Mouse (Mus musculus) retina, postnatal 7 days (tissue): Measurements from ENCODE around the gene Srrd.

Source experiments
- DNase-seq: peaks from one replicate; pipeline ENCODE4 v3.0.0-alpha.2; 2012; ENCODE audit warnings: low read depth, low spot score

Srrd gene

DNA sequence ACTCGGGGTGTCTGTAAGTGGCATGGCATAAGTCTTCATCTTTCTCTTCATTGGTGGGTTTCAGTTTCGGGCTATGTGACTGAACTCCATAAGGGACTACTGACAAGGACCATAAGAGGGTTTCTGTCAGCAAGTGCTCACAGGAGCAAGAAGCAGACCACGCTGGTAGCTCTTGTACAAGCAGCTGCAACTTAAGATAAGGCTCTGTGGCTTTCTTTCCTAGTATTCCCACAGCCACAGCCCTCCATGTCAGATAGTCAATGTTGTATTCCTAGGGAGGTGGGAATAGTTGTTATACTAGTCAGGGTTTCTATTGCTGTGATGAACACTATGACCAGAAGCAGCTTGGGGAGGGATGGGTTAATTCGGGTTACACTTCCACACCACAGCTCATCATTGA lies 16.7 kb upstream of the Srrd start:
- no peak for DNase-seq

DNA sequence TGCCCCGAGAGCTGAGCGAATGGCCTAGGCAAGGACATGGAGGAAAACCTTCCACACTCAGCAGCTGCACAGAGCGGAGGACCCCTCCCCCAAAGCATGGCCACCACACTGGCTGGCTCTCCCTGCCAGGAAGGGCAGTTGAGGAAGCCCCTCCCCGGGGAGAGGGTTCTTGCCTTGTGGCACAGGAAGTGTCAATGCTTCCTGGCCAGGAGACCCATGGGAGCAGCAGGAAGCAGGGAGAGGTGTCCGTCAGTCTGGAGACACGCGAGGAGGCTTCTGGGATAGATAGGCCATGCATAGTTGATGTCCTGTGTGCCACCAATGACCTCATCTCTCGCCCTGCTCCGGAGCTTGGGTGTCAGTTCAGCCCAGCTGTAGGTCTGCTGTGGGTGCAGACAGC lies 13.5 kb upstream of the Srrd start:
- no peak for DNase-seq

DNA sequence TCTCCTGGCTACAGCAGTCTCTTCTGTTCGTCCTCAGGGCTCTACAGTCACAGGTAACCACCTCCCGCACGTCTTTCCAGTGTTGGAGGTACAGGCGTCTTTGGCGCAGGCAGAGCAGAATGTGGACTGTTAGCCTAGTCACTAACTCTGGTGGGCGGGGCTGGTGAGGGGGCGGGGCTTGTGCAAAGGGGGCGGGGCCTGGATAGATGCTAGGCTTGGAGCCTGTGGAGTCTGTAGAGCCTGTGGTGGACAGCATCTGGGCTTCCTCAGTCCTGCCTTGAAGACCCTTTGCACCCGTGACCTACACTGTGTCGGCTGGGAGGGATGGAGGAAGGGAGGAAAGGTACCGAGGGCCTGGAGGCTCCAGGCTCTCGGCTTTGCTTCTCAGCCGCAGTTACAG lies 13.1 kb upstream of the Srrd start, which contains the start of gene Gm6583:
Gm6583 (minus strand) TSS at position 124 of the 400 bp plus-strand sequence.
- DNase-seq: no peak

DNA sequence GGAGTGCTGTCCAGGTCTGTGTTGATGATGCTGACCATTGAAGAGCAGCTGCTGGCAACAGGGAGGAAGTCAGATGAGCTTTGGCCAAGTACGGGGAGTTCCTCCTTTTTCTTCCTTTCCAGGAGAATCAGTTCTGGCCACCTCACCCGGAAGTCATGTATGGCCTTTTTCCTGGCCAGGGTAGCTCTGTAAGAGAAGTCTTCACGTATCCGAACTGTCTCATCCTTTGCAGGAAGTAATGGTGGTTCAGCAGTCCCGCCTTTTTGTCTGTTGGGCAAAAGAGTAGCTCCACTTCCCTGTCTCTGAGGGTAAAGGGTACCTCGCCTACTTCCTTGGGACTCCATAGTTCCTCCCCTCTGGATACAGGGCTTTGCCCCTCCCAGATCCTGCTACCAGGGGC lies 12.7 kb upstream of the Srrd start:
- DNase-seq: no peak

DNA sequence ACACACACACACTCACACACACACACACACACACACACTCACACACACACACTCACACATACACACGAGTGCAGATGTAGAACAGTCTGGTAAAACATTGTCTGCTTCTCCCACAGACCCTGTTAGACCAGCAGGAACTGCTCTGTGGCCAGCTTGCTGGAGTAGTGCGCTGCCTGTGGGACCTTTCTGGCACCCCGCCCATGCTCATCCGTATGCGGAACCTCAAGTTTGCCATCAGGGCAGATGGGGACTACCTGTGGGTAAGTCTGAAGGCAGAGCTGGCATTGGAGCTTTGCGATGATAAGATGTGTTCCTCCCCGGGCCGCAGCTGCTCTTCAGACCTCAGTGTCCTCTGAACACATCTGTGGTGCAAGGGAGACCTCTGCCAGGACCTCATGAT lies 6.3 kb upstream of the Srrd start:
- no peak for DNase-seq

DNA sequence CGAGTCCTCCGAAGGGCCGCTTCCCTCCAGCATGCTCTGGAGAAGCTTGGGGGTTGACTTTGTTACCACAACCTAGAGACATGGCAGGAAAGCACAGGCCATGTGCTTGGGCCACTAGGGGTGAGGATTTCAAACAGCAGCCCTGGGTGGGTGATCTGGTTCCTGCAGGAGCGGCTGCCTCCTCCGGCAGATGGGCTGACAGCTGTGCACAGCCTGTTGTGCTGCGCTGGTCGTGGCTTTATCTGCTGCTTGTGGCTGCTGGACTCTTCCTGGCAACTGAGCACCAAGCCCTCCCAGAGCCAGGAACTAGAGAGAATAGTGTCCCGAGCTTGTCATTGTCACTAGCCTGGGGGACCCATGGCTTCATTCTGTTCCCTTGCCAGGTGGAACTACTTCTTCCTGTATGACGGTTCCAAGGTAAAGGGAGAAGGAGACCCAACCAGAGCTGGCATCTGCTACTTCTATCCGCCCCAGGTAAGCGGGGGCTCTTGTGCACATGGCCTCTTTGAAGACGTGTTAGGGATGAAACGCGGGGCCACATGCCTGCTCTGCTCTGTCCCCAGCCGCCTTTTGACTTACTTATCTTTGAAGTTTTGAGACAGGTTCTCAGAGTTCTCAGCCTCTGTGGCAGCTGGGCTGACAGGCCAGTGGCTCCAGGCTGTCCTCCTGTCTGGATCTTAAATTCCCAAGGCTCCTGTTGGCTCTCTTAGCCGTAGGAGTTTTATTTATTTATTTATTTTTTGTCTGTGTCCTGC lies 3.5 kb upstream of the Srrd start:
- no peak for DNase-seq

DNA sequence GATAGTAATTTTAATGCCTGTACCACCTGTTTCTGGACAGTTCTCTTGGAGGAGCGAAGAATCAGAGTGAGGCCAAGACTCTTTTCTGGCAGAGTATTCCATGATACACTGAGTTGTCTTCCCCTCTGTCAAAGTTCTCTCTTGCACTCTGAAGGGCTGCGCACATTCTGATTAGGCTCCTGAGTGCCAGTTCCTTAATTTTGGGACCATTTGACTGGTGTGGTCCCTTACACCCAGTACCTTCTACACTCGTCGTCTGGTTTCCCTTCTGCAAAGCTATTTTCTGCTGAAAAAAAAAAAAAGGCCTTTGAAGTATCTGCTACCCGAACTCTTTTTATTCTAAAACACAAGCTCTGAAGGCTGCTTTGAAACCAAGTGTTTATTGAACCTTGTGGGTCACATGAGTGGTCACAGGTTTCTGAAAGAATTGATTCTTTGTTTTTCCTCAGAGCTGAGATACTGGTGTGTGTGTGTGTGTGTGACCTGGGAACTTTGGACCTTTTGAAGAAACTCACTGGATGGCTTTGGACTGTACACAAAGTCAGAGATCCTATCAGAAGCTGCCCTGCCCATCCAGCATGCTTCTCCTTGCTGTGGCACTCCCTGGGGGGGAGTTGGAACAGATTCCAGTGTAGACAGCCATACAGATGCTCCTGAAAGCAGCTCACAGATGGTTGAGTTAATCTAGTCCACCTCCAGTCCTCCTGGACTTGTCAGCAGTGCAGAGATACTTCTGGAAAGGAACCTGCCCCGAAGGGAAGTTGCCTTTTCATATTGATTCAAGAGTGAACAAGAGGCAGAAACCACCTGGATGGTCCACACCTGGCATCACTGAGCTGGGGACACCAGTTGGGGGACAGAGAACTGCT lies 1.5 kb upstream of the Srrd start:
- no peak for DNase-seq

DNA sequence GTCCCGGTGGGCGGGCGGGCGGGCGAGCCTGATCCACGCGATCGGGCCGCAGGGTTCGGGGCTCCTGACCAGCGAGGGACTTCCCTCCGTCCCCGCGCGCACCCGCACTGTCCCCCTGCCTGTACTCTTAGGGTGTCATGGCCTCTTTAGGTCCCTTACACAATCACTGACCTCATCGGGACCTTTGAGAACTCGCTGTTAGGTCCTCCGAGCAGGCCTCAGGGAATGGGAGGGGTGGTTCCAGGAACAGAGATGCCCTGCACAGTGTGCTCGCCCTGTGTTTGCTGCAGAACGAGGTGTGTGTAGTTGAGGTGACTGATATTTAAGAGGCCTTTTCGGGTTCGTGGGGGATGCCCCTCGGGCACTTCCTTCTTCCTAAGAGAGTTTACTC lies 360 bp upstream of the Srrd start:
- DNase-seq: no peak

DNA sequence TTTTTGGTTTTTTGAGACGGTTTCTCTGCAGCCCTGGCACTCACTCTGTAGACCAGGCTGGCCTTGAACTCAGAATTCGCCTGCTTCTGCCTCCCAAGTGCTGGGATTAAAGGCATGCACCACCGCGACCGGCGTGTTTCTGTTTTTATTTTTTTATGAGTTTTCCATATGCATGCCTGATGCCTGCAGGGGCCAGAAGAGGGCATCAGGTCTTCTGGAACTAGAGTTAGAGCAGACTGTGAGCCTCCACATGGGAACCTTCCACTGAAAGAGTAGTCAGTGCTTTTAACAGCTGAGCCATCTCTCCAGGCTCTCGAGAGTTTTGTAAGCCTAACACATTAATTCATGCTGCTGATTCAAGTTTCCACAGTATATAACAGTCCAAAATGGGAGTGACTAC lies 3.6 kb downstream of the Srrd start:
- no peak for DNase-seq

DNA sequence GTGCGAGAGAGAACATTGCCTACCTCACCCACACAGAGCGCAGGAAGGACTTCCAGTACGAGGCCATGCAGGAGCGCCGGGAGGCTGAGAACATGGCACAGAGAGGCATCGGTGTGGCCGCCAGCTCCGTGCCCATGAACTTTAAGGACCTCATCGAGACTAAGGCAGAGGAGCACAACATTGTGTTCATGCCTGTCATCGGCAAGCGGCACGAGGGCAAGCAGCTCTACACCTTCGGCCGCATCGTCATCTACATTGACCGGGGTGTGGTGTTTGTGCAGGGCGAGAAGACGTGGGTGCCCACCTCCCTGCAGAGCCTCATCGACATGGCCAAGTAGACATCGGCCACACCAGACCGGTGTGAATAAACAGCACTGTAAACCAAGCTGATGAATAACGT lies 5.8 kb downstream of the Srrd start:
- DNase-seq: no peak

DNA sequence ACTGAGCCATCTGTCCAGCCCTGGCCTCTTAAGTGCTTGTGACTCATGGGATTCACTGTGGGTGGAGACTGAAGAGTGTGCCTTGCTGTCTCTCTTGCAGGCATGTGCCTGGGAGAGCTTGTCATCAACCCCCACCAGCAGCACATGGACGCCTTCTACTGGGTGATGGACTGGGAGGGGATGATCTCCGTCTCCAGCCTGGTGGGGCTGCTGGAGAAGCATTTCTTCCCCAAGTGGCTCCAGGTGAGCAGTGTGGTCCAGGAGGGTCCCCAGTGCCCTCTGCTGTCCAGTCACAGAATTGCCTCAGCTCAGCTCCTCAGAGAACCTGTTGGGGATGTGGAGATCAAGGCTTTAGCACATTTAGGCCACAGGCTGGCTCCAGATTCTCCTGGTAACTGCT lies 7.4 kb downstream of the Srrd start:
- DNase-seq: no peak

DNA sequence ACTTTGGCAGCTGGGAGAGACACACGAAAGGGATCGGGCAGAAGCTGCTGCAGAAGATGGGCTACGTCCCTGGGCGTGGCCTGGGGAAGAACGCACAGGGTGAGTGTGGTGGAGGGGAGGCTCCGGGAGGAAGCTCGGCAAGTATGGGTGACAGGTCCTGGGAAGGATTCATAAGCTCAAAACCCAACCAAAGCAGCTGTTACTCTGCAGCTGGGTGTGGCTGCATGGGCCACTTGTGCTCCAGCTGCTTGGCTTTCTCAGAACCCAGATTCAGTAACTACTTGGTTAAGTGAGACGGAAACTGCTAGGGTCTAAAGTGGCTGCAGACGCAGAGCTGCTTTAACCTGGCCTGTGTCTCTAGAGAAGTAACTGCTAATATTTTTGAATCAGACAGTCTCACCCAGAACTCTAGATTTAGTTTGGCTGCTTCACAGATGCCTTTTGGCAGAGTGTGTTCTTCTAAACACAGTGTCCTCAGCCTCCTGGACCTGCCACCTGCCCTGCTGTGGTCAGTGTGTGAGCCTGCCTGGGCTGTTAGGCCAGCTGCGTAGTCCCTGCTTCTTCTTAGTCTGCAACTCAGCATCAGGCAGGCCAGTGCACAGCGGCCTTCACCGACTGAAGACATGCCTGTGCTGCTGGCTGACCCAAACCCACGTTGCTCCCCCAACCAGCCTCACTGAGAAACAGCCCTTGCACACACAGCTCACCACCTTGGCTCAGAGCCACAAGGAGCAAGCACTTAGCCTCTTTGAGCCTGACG lies 12.9 kb downstream of the Srrd start:
- DNase-seq: no peak

DNA sequence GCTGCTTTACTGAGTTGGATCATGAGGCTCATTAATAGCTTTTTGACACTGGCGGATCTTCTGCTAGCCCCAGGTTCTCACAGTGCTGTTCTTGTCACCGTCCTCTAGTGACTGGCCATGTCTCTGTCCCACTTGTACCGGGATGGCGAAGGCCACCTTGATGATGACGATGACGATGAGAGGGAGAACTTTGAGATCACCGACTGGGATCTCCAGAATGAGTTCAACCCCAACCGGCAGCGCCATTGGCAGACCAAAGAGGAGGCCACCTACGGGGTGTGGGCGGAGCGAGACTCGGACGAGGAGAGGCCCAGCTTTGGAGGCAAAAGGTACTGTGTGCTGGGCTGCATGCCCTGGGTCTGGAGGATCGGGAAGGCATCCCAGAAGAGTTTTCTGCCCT lies 15.0 kb downstream of the Srrd start:
- DNase-seq: no peak

DNA sequence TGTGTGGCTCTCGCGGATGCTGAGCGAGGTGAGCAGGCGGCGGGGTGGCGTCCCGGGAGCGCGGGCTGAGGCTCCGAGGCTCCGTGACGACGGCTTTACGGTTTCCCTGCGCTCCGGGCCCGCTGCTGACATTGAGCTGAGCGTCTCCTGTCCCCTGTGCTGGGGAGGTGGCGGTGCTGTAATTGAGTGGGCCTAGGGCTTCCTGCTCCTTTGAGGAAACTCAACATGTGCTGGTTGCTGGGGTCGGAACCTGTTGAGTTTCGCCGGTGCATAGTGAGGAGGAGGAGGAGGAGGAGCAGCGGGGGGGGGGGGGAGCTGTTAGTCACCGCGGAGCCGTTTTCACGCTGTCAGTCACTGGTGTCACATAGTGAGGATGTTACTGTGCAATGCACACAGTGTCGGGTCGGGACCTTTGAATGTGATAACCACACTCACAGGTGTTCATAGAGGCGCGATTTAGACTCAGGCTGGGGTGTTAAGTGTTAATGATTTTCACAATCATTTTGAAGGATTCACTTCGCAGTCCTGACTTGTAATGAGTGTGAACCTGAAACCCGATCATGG lies 16.3 kb downstream of the Srrd start:
- no peak for DNase-seq

DNA sequence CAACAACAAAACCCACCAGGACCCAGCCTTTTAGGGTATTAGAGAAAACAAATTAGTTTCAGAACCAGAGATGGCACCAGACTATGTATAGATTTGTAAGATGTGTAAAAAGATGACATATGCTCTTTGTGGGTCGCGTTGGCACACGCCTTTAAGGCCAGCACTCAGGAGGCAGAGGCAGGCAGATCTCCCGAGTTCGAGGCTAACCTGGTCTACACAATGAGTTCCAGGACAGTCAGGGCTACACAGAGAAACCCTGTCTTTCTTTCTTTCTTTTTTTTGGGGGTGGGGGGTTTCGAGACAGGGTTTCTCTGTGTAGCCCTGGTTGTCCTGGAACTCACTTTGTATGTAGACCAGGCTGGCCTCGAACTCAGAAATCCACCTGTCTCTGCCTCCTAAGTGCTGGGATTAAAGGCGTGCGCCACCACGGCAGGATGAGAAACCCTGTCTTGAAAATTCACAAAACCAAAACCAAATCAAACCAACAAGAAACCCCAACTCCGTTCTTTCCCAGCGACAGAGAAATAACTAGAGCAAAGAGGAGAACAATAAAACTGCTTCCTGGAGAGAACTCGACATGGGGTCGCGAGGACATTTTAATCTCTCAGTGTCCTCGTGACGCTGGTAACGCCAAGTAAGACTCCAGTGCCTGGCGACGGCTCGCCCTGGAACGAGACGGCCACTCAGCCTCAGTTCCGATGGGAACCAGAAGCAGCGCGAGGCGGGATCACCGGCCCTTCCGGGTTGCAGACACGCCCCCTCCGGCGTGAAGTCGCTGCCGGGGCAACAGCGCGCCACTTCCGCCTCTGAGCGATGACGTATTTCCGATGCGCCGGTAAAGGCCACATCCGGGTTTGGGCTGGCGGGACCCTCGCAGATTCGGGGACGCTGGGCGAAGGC lies 17.0 kb downstream of the Srrd start, which contains the start of gene Tfip11:
Tfip11 (plus strand) TSS at position 813 of the 900 bp plus-strand sequence.
- peak; percentile 92 for DNase-seq

DNA sequence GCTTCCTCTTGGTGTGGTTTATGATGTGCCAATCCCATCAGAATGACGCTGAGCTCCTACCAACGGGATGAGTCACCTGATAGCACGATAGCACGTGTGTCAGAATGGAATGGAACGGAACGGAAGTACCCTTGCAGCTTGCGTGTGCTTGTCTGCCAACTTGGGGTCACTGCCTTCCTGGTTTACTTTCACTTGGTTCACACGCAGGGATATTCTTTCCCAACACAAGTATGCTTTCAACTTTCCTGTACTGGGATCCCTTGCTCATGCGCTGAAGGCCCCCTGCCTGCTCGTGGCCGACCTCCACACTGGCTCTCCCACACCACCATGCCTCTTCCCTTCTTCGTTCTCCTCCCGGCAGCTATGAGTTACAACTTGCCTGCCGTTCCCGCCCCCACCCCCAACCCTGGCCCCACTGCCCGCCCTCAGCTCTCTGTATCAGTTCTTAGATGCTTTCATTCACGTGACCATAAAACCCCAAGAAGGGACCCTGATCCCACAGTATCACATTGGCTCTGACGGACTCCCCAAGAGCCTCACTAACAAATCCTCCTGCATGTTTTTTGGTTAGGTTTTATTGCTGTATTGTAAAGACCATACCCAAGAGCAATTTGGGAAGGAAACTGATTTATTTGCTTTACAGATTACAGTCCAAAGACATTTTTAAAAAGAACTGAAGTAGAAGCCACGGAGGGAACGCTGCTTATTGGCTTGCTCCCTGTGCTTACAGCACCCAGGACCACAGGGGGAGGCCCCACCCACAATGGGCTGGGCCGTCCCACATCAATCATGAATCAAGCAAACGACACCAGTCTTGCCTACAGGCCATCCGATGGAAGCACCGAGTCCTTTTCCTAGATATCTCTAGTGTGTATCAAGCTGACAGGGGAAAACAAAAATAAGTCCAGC lies 17.9 kb downstream of the Srrd start:
- no peak for DNase-seq

DNA sequence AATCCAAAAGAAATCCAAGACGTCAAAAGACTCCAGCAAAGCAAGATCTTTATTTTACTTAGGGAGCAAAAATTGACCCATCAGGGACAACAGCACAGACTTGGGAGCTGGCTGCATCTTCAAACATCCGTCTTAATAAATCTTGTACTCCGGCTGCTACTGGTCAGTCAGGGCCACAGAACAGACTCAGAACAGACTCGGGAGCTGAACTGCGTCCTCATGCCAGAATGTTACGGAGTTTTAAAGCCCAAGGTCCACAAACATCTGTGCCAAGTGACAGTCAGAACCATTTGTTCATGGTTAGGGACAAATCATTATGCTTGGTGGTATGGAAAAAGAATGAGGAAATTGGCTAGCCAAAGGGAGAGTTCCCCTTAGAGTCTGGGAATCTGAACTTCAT lies 19.6 kb downstream of the Srrd start:
- no peak for DNase-seq

DNA sequence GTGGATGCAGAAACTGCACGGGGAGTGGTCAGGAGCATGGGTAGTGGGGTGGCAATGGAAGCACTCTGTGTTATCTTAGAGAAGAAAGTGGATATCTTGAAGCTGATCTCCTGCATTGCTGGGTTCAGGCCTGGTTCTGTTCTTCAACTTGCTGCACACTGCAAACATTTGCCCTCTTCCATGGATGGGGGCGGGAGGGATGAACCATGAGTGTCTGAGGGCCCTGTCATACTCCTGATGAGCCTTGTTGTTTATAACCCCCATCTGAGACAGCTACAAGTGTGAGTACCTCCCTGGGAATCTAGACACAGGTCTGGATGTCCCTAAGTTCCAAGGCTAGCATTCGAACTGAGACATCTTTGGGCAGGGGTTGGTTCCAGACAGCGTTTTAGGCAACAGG lies 21.5 kb downstream of the Srrd start:
- no peak for DNase-seq

DNA sequence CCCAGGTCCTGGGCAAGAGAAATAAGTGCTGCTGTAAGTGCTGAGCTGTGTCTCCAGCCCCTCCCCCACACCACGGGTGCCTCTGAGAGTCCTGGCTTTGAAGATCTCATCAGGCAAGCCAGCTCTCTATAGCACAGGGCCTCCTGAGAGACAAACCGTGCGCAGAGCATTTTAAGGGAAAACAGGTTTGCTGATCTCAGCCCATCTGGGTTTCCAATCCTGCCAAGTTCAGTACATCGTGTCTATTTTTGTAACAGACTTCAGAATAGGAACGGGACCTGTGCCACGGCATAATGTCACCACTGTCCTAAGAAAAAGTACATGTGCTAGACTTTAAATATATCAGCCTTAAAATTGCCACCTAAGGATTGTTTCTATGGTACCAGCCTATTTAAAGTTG lies 21.9 kb downstream of the Srrd start:
- no peak for DNase-seq

DNA sequence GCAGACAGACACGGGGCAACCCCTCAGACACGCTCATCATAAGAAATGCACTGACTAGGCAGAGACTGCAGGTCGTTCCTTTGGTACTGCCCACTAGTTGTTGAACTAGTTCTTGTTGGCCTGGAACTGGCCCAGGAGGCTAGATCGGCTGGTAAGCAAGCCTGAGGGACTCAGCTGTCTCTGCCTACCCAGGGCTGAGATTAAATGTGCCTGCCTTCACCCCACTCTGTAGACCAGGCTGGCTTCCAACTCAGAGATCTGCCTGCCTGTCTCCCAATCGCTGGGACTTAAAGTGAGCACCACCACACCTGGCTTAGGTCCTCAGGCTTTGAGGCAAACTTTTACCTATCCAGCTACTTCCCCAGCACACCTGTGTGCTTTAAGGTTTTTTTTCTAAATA lies 22.5 kb downstream of the Srrd start:
- no peak for DNase-seq
